Mouse (Mus musculus) MEL (cell line): Measurements from ENCODE around the gene Srgap1. TPM values are rescaled to one million over a fixed set of nuclear protein-coding genes. Genes with fewer than 3 reads are reported as not detected.

Experiments used
- DNase-seq: peaks from one replicate; pipeline ENCODE4 v3.0.0; 2011; ENCODE audit warnings: low read depth, low spot score
- H3K27ac ChIP-seq: 2 replicates; pipeline ENCODE4 v1.5.1; 2012; ENCODE audit warnings: low read depth, mild to moderate bottlenecking, control low read depth, low read length, moderate library complexity; ENCODE audit not compliant: control insufficient read depth
- H3K27me3 ChIP-seq, 2 experiments: fragments of 150-350 bp in 1 of 2; sonication (generic) in 1 of 2; 2 replicates each; pipeline ENCODE4 v1.6.1; 2012; ENCODE audit warnings: low read length in 2 of 2, mild to moderate bottlenecking in 2 of 2, improper control_type of control experiment in 1 of 2, moderate library complexity in 1 of 2; ENCODE audit not compliant: insufficient read depth in 2 of 2, control insufficient read depth in 1 of 2
- H3K36me3 ChIP-seq, 2 experiments: 2 replicates each; pipeline ENCODE4 v1.6.1; 2012 to 2014; ENCODE audit warnings: low read length in 2 of 2, improper control_type of control experiment in 1 of 2, inconsistent platforms in 1 of 2, mild to moderate bottlenecking in 1 of 2; ENCODE audit not compliant: insufficient read depth in 2 of 2, control insufficient read depth in 1 of 2
- H3K4me1 ChIP-seq, 2 experiments: fragments of 150-350 bp in 1 of 2; sonication (generic) in 1 of 2; 2 replicates each; pipeline ENCODE4 v1.6.1; 2012; ENCODE audit warnings: low read length in 2 of 2, improper control_type of control experiment in 1 of 2, mild to moderate bottlenecking in 1 of 2; ENCODE audit not compliant: insufficient read depth in 2 of 2, control insufficient read depth in 1 of 2
- H3K4me3 ChIP-seq, 2 experiments: fragments of 150-350 bp in 1 of 2; sonication (generic) in 1 of 2; 2 replicates each; pipeline ENCODE4 v1.5.1; 2012; ENCODE audit warnings: low read depth in 2 of 2, low read length in 2 of 2, mild to moderate bottlenecking in 2 of 2, moderate library complexity in 2 of 2, control low read depth in 1 of 2, improper control_type of control experiment in 1 of 2; ENCODE audit not compliant: control insufficient read depth in 1 of 2, insufficient read depth in 1 of 2
- H3K79me2 ChIP-seq: 2 replicates; pipeline ENCODE4 v1.6.1; 2012; ENCODE audit warnings: mild to moderate bottlenecking, low read length, moderate library complexity; ENCODE audit not compliant: control insufficient read depth, poor library complexity, insufficient read depth
- H3K9ac ChIP-seq: 2 replicates; pipeline ENCODE4 v1.6.1; 2012; ENCODE audit warnings: low read depth, mild to moderate bottlenecking, control low read depth, low read length, moderate library complexity; ENCODE audit not compliant: control insufficient read depth, poor library complexity, severe bottlenecking
- H3K9me3 ChIP-seq: fragments of 150-350 bp; sonication (generic); replicated peaks from 2 replicates; pipeline ENCODE4 v1.6.1; 2012; ENCODE audit warnings: mild to moderate bottlenecking, low read length, improper control_type of control experiment, moderate library complexity; ENCODE audit not compliant: insufficient read depth
- BHLHE40 ChIP-seq: IDR thresholded peaks from 2 replicates; pipeline ENCODE4 v1.6.1; 2012; ENCODE audit warnings: low read depth, mild to moderate bottlenecking, inconsistent platforms, low read length, improper control_type of control experiment, borderline replicate concordance
- CHD1 ChIP-seq: IDR thresholded peaks from 2 replicates; pipeline ENCODE4 v1.6.1; 2012; ENCODE audit warnings: low read depth, mild to moderate bottlenecking, inconsistent platforms, low read length, improper control_type of control experiment
- CTCF ChIP-seq, 3 experiments: IDR thresholded peaks in 2 of 3; conservative IDR thresholded peaks in 1 of 3; 2 replicates each; pipeline ENCODE4 v1.5.1; 2011 to 2012; ENCODE audit warnings: low read length in 3 of 3, low read depth in 2 of 3, mild to moderate bottlenecking in 2 of 3, improper control_type of control experiment in 1 of 3, inconsistent platforms in 1 of 3, mixed read lengths in 1 of 3, moderate library complexity in 1 of 3; ENCODE audit not compliant: control insufficient read depth in 1 of 3, insufficient read depth in 1 of 3, poor library complexity in 1 of 3, severe bottlenecking in 1 of 3
- EP300 ChIP-seq, 2 experiments: IDR thresholded peaks; 2 replicates each; pipeline ENCODE4 v1.6.1; 2011; ENCODE audit warnings: improper control_type of control experiment in 2 of 2, low read length in 2 of 2, low read depth in 1 of 2, mild to moderate bottlenecking in 1 of 2
- GABPA ChIP-seq: IDR thresholded peaks from 2 replicates; pipeline ENCODE4 v1.6.1; 2012; ENCODE audit warnings: low read depth, mild to moderate bottlenecking, inconsistent platforms, low read length, improper control_type of control experiment, moderate library complexity
- GATA1 ChIP-seq: IDR thresholded peaks from 2 replicates; pipeline ENCODE4 v1.6.1; 2011; ENCODE audit warnings: low read depth, low read length, improper control_type of control experiment
- HCFC1 ChIP-seq: IDR thresholded peaks from 2 replicates; pipeline ENCODE4 v1.6.1; 2012; ENCODE audit warnings: low read depth, mild to moderate bottlenecking, inconsistent platforms, low read length, improper control_type of control experiment, moderate library complexity
- JUND ChIP-seq: IDR thresholded peaks from 2 replicates; pipeline ENCODE4 v1.6.1; 2011; ENCODE audit warnings: low read depth, mild to moderate bottlenecking, improper control_type of control experiment, low read length
- KAT2A ChIP-seq: conservative IDR thresholded peaks from 2 replicates; pipeline ENCODE4 v1.6.1; 2012; ENCODE audit warnings: low read depth, low read length, improper control_type of control experiment, inconsistent platforms
- MXI1 ChIP-seq: IDR thresholded peaks from 2 replicates; pipeline ENCODE4 v1.6.1; 2011; ENCODE audit warnings: mild to moderate bottlenecking, low read depth, low read length, improper control_type of control experiment
- RAD21 ChIP-seq: IDR thresholded peaks from 2 replicates; pipeline ENCODE4 v1.6.1; 2011; ENCODE audit warnings: mild to moderate bottlenecking, low read depth, low read length, improper control_type of control experiment
- SMC3 ChIP-seq: IDR thresholded peaks from 2 replicates; pipeline ENCODE4 v1.6.1; 2011; ENCODE audit warnings: low read depth, low read length, improper control_type of control experiment
- TBP ChIP-seq: IDR thresholded peaks from 2 replicates; pipeline ENCODE4 v1.8.0; 2011; ENCODE audit warnings: low read depth, low read length, improper control_type of control experiment
- USF1 ChIP-seq: IDR thresholded peaks from 2 replicates; pipeline ENCODE4 v1.6.1; 2014; ENCODE audit warnings: low read depth, mild to moderate bottlenecking, inconsistent platforms, low read length, improper control_type of control experiment, moderate library complexity
- ZKSCAN1 ChIP-seq: IDR thresholded peaks from 2 replicates; pipeline ENCODE4 v1.6.1; 2012; ENCODE audit warnings: low read depth, mild to moderate bottlenecking, inconsistent platforms, low read length, improper control_type of control experiment, moderate library complexity
- ZMIZ1 ChIP-seq: IDR thresholded peaks from 2 replicates; pipeline ENCODE4 v1.6.1; 2012; ENCODE audit warnings: low read depth, mild to moderate bottlenecking, inconsistent platforms, low read length, improper control_type of control experiment, moderate library complexity
- polyA plus RNA-seq, 2 experiments: library from polyadenylated mRNA; stranded (reverse) in 1 of 2; unstranded in 1 of 2; fragments of >175 nt in 1 of 2; fragments of >200 nt in 1 of 2; gene quantifications; 2 replicates each; pipeline versions ENCODE4 v1.2.1 to v1.2.4; 2012; ENCODE audit warnings: low replicate concordance in 2 of 2, low read depth in 1 of 2; ENCODE audit not compliant: insufficient read length in 2 of 2, insufficient read depth in 1 of 2, missing spikeins in 1 of 2
- total RNA-seq: library from RNA; depleted of rRNA; stranded (reverse); fragments of 300-350 nt; gene quantifications from 2 replicates; pipeline ENCODE4 v1.2.3, GENCODE M21; 2012

Srgap1 gene
- total and polyA plus RNA-seq, 3 experiments = not detected

DNA sequence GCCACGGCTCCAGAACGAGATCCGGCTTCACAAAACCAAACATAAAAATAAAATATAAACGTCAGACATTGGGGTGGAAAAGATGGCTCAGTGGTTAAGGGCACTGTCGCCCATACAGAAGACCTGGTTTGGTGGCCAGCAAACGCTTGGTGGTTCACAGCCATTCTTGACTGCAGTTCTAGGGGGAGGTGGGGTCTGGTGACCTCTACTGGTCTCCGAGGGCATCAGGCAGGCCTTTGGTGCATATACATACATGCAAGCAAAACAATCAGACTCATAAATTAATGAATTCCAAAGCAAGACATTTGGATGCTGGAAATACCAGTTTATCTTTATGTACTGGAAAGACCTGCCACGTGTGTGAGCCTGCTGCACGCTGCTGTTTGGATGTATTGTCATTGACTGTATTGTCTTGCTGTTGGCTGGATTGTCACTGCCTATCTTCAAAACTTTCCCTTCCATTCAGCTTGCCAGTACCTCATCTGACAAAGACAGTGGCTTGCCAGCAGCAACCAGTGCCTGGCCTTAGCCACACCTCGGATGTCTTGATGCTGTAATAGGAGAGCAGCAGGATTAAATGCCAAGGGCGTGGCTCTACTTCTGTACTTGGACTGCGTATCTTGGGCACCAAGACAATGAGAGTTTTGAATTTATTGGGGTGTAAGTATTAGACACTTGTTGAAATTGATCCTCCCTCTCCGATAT lies 282.5 kb downstream of the Srgap1 start:
- no peak overlapping the region for H3K9ac ChIP-seq
- H3K4me3 ChIP-seq = no peak overlapping the region
- no peaks in the 10 kb centered on the region for H3K9me3 ChIP-seq
- no peaks in the 10 kb centered on the region for H3K79me2 ChIP-seq
- H3K27me3 ChIP-seq = no peaks in the 10 kb centered on the region
- peak; percentile 21 for DNase-seq
- no peaks in the 10 kb centered on the region for H3K4me1 ChIP-seq
- H3K36me3 ChIP-seq = no peaks in the 10 kb centered on the region
- TF ChIP-seq CHD1 = no peak
- peak; percentile 38 for TF ChIP-seq SMC3
- TF ChIP-seq RAD21 = peak; percentile 33
- TF ChIP-seq CTCF (IDR thresholded peaks at IDR 0.05 in 2 of 3, conservative IDR thresholded peaks at IDR 0.05 in 1 of 3; ENCODE audit: control insufficient read depth in 1 of 3, insufficient read depth in 1 of 3, low read depth in 2 of 3, low read length in 3 of 3, poor library complexity in 1 of 3, severe bottlenecking in 1 of 3) = peak in 2 of 3 experiments; percentile 44 to 47; a peak in 4 of 6 replicates
- no peak overlapping the region for H3K27ac ChIP-seq

DNA sequence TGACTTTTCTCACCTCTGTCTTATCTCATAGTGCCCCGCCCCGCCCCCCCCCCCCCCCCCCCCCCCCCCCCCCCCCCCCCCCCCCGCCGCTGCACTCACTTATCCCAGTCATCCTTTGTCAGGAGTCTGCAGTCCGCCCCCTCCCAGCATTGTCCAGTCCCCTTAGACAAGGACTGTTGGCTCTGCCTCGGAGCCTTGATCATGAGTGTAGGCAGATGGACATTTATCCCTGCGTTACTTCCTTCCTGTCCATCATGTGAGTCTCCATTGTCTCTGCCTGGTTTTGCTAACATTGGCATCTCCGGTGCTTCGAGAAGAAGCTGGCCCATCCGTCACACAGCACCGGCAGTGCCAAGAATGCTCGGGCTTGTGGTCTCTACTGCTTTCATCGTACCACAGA lies 283.9 kb downstream of the Srgap1 start:
- Histone ChIP-seq H3K36me3 (no peaks in the 10 kb centered on the region), H3K9me3 (no peaks in the 10 kb centered on the region), H3K4me3 (no peak overlapping the region), H3K27ac (no peak overlapping the region), H3K27me3 (no peaks in the 10 kb centered on the region), H3K9ac (no peak overlapping the region), H3K79me2 (no peaks in the 10 kb centered on the region), H3K4me1 (no peaks in the 10 kb centered on the region)
- no peak for TF ChIP-seq BHLHE40
- no peak for TF ChIP-seq CTCF (IDR thresholded peaks at IDR 0.05 in 2 of 3, conservative IDR thresholded peaks at IDR 0.05 in 1 of 3; ENCODE audit: control insufficient read depth in 1 of 3, insufficient read depth in 1 of 3, low read depth in 2 of 3, low read length in 3 of 3, poor library complexity in 1 of 3, severe bottlenecking in 1 of 3)
- TF ChIP-seq HCFC1 = no peak
- TF ChIP-seq TBP = no peak
- no peak for TF ChIP-seq ZMIZ1
- DNase-seq = no peak

GRCm38 (mm10) chr10:121762141-121762540 lies 285.0 kb downstream of the Srgap1 start:
- no peak overlapping the region for H3K27ac ChIP-seq
- no peaks in the 10 kb centered on the region for H3K9me3 ChIP-seq
- no peaks in the 10 kb centered on the region for H3K4me1 ChIP-seq
- TF ChIP-seq USF1 = no peak
- no peak for TF ChIP-seq GABPA
- TF ChIP-seq SMC3 = no peak
- TF ChIP-seq JUND = no peak
- TF ChIP-seq ZMIZ1 = no peak
- no peak for TF ChIP-seq ZKSCAN1
- TF ChIP-seq KAT2A = no peak
- no peak for TF ChIP-seq CTCF (IDR thresholded peaks at IDR 0.05 in 2 of 3, conservative IDR thresholded peaks at IDR 0.05 in 1 of 3; ENCODE audit: control insufficient read depth in 1 of 3, insufficient read depth in 1 of 3, low read depth in 2 of 3, low read length in 3 of 3, poor library complexity in 1 of 3, severe bottlenecking in 1 of 3)
- TF ChIP-seq EP300 (IDR thresholded peaks at IDR 0.05; ENCODE audit: low read depth in 1 of 2, low read length in 2 of 2) = no peak
- TF ChIP-seq MXI1 = no peak
- no peak for TF ChIP-seq HCFC1
- no peak for TF ChIP-seq CHD1
- no peak for TF ChIP-seq GATA1
- H3K79me2 ChIP-seq = no peaks in the 10 kb centered on the region
- no peaks in the 10 kb centered on the region for H3K27me3 ChIP-seq
- no peak overlapping the region for H3K9ac ChIP-seq
- no peak for DNase-seq
- no peak overlapping the region for H3K4me3 ChIP-seq
- H3K36me3 ChIP-seq = no peaks in the 10 kb centered on the region
